Mouse (Mus musculus) heart, postnatal 14 days (tissue): Measurements from ENCODE around the gene Perp. TPM values are rescaled to one million over a fixed set of nuclear protein-coding genes. Genes with fewer than 3 reads are reported as not detected.

Experiments
- DNase-seq, 2 experiments: peaks; one replicate each; pipeline ENCODE4 v3.0.0; 2021 to 2022
- intact Hi-C: fragments of 180-260 bp; cut with DNase I; formaldehyde crosslinking; loops from one replicate; pipeline ENCODE4 v1.15.1; 2025
- long read RNA-seq, 2 experiments: library from polyadenylated mRNA; stranded (forward); transcript quantifications; one replicate each; pipeline ENCODE4 v2.0.0; 2021
- total RNA-seq, 2 experiments: library from RNA; stranded (reverse); gene quantifications; 2 replicates each; pipeline ENCODE4 v1.2.3; 2021

Perp gene
- 100 to 1,000 TPM; 147 TPM for total RNA-seq
- long read RNA-seq, experiment 1, transcript Perp-201 (3 exons, 1,952 nt), result major isoform, 371 of 384 reads
- long read RNA-seq, experiment 1, partial matches to known transcripts, result 11 of 384 reads
- long read RNA-seq, experiment 1, other reads (novel, unspliced or antisense), result 2 of 384 reads
- long read RNA-seq, experiment 2, transcript Perp-201 (3 exons, 1,952 nt), result major isoform, 315 of 325 reads
- long read RNA-seq, experiment 2, partial matches to known transcripts, result 10 of 325 reads
- long read RNA-seq, experiment 2, other reads (novel, unspliced or antisense), result 0 of 325 reads

DNA sequence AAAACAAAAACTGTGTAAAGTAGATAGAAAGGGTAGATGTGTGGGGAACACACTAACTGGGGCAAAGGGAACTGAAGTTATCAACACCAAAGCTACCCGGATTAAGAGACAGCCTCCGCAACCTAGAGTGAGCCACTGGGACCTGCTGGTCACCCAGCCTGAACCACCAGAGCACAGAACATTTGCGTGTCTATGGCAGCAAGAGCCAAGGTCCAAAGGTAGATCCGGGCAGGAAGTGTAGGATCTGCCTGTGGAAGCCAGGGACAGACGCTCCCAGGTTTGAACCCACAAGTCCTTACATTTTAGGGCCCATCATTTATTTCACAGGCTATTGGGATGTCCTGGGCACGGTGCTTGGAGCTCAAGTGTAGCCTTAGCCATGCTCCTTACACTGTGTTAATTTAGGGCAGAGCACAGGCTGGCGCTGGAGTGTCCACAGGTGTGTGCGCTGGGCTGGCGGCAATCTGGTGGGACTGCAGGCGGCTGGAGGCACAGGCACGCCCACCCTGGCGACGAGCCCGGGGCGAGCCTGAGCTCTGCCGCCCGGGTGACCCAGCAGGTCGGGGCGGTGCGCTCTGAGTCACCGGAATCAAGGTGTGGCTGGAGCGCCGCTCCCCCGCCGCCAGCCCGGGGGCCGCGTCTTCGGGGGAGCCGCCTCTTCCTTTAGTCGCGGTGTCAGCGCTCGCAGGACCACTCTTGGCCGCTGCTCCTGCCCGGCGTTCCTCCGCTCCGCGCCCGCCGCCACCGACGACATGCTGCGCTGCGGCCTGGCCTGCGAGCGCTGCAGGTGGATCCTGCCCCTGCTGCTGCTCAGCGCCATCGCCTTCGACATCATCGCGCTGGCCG lies at the start of gene Perp:
Perp (plus strand) TSS at position 580 of the 846 bp plus-strand sequence.
- DNase-seq, result peak; percentile 68 to 74
- intact Hi-C loops, result loop anchor here (5.0 kb wide), 2 partner anchors 43 to 282 kb away; no protein-coding TSS in a partner anchor

GRCm38 (mm10) chr10:18811751-18812150 lies 33.1 kb upstream of the Perp start:
- DNase-seq, result no peak
- intact Hi-C loops, result no loop called here

DNA sequence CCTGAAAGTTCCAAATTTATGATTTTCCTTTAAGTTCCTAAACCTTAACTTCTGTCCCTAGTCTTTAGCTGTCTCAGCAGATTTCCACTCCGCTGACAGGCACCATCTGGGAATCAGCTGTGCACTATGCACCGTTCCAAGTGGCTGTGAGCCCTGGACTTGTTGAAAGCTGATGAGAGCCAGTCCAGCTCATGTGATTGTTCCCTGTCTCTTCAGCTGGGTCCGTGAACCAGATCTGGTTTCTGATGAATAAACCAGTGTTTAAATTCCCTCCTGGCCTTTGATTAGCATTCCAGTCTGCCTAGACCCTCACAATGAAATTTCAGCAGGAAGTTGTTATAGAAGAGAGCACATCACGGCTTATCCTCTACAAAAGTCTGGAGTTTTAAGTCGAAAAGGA lies 28.3 kb upstream of the Perp start:
- intact Hi-C loops, result no loop called here

GRCm38 (mm10) chr10:18825143-18825542 lies 19.7 kb upstream of the Perp start:
- intact Hi-C loops, result no loop called here
- no peak for DNase-seq

More for the DNA sequence above, 28.3 kb upstream of the Perp start:
- DNase-seq, result peak; percentile 64 to 76

DNA sequence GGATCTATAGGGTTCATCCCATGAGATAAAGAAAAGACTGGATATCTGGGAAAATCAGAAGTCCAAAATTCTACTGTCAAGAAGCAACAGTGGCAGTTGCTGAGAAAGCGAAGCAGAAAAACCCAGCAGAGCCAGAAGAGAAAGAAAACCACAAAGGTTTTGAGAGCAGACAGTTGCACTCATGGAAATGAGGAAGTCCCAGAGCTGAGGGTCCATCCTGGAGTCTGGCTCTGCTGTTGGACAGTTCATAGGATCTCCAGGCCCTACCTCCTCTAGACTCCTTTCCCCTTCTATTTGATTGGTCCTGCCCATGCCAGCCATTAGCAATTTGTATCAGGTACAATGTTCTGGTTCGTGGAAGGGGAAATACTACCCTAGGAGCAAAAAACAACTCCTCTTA lies 18.7 kb upstream of the Perp start:
- intact Hi-C loops, result no loop called here
- DNase-seq, result no peak

GRCm38 (mm10) chr10:18827936-18828335 lies 16.9 kb upstream of the Perp start:
- no peak for DNase-seq
- intact Hi-C loops, result no loop called here

DNA sequence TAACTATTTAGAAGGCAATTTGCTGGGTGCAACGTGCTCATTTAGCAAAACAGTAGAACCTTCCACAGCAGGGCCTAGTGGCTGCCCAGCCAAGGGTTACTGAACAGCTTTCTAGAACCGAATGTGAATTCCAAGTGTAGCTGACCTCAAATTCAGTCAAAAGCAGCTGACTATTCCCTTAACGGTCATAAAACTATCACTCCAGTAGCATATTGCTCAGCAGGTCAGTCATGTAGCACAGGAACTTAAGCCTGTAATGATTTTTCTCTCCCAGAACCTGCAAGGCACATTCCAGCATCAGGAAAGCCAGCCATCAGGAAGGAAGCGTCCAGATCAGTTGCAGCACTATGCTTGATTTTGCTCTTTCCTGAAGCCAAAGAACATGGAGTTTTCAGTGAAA lies 14.5 kb upstream of the Perp start:
- intact Hi-C loops, result no loop called here
- DNase-seq, result no peak

DNA sequence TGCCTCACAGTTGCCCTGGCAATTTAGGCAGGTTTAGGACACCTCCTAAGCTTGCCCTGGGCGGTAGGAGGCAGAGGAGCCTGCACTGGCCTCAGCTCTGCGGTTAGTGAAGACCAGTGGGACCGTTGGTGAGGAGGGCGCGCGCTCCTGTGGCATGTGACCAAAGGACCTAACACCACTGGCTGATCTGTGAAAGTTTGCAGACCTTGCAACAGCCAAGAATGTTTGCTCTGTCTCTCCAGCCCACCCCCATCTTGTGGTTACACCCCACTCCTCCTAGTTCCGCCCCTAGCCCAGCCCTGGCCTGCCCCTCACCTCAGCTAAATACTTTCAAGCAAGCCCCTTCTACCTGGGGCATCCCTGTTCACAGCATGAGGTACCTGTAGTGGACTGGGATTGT lies 13.0 kb upstream of the Perp start:
- intact Hi-C loops, result no loop called here
- DNase-seq, result no peak

DNA sequence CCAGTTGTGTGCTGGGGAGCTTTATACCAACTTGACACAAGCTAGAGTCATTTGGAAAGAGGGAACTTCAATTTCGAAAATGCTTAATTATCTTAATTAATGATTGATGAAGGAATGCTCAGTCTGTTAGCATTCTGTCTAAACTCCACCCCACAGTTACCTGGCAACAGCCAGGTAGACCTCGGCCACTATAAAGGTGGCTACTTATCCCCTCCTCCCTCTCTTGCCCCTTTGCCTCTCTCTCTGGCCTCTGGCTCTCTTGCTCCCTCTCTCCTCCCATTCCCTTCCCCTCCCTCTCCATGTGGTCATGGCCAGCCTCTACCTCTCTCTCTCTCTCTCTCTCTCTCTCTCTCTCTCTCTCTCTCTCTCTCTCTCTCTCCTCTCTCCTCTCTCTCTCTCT lies 10.4 kb upstream of the Perp start:
- DNase-seq, result no peak
- intact Hi-C loops, result no loop called here

GRCm38 (mm10) chr10:18835684-18836479 lies 8.9 kb upstream of the Perp start:
- intact Hi-C loops, result loop anchor here (2.0 to 5.0 kb wide), 2 partner anchors 69 to 74 kb away; no protein-coding TSS in a partner anchor
- peak; percentile 26 to 55 for DNase-seq

- intact Hi-C loops, result loop anchor here (5.0 kb wide), 1 partner anchor 77 kb away; no protein-coding TSS in a partner anchor
- DNase-seq, result no peak
Observed at GRCm38 (mm10) chr10:18839530-18839929, 5.3 kb upstream of the Perp start.

DNA sequence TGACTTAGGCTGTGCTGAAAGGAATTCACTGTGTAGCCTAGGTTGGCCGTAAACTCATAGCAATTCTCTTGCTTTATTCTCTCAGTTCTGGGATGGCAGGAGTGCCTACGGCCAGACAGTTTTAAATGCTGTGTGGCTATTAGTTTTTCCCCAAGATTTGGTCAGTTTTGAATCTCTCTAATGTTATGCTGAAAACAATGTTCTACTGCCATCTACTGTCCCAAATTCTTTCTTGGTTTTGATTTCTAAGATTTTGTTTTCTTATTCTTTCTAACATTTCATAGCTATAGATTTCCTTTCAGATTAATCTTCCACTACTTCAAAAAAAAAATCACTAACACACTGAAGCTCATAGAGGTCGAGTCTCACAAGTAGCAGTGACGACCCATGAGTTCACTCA lies 4.1 kb upstream of the Perp start:
- DNase-seq, result no peak
- intact Hi-C loops, result loop anchor here (5.0 kb wide), 1 partner anchor 278 kb away; no protein-coding TSS in a partner anchor

DNA sequence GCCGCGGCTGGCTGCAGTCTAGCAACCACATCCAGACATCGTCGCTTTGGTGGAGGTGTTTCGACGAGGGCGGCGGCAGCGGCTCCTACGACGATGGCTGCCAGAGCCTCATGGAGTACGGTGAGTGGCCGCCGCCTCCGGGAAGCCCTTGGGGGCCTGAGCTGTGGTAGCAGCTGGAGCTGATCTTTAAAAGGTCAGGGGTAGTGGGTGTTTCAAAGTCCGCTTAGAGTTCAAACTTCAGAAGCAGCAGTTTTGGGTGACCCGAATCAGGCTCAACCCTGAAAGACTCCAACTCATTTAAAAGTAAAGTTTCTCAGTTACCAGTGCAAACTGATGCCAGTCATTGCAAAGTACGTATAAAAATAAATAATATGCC lies 455 bp downstream of the Perp start:
- intact Hi-C loops, result loop anchor here (5.0 kb wide), 1 partner anchor 42 kb away; no protein-coding TSS in a partner anchor
- no peak for DNase-seq

GRCm38 (mm10) chr10:18845711-18846110 lies 891 bp downstream of the Perp start:
- intact Hi-C loops, result loop anchor here (5.0 kb wide), 1 partner anchor 42 kb away; no protein-coding TSS in a partner anchor

GRCm38 (mm10) chr10:18846474-18847264 lies 1.8 kb downstream of the Perp start:
- peak in 1 of 2 experiments; percentile 25 for DNase-seq
- intact Hi-C loops, result loop anchor here (5.0 kb wide), 1 partner anchor 41 kb away; no protein-coding TSS in a partner anchor

More at GRCm38 (mm10) chr10:18845711-18846110, 891 bp downstream of the Perp start:
- DNase-seq, result no peak

DNA sequence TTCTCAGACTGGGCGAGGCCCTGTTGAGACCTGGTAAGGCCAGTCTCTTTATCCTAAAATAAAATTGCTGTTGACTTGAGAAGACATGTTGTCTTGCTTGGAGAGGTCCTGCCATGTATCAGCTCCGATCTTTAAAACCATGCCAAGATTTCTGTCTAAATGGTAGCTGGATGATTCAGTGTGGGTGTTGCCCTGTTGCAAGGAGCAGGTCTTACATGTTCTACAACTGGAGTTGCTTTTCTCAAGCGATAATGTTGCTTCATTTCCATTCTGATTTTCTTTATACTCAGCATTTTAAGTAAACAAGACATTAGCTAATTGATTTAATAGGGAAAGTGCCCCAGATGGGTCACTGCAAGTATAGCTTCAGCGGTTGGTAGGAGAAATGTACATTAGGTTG lies 5.4 kb downstream of the Perp start:
- intact Hi-C loops, result no loop called here
- no peak for DNase-seq

DNA sequence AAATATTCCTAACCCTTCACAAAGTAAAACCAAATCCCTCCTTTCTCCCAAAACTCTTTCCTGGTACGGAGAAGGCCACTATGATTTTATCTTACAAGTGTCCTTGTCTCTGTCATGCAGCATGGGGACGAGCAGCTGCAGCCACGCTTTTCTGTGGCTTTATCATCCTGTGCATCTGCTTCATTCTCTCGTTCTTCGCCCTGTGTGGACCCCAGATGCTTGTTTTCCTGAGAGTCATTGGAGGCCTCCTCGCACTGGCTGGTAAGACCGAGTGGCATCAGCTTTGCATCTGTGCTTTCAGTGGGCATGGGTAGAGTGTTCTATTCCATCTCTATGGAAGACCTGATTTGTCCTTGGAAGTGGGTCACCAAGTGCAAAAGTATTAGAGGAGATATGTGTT lies 8.6 kb downstream of the Perp start:
- DNase-seq, result no peak
- intact Hi-C loops, result no loop called here

DNA sequence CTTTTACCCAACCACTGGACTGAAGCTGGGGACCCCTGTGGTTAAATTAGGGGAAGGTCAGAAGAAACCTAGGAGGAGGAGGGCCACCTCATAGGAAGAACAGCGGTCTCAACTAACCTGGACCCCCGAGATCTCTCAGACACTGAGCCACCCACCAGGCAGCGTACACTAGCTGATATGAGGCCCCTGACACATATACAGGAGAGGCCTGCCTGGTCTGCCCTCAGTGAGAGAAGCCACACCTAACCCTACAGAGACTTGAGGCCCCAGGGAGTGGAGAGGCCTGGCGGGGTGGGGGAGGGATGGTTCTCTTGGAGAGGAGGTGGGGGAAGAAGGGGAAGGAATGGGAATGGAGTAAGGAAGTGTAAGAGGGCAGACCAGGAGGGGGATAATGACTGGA lies 12.4 kb downstream of the Perp start:
- intact Hi-C loops, result no loop called here
- no peak for DNase-seq

- intact Hi-C loops, result no loop called here
- no peak for DNase-seq
Observed at GRCm38 (mm10) chr10:18859632-18860031, 14.8 kb downstream of the Perp start.
